Mouse (Mus musculus) lung, adult 2 months (tissue): ENCODE measurements around the gene Wnt5a.

Source experiments
- CTCF ChIP-seq: fragments of 200-500 bp; IDR thresholded peaks from 2 replicates; pipeline ENCODE4 v1.5.1; 2011; ENCODE audit warnings: mild to moderate bottlenecking, low read length, control low read depth; ENCODE audit not compliant: insufficient read depth
- POLR2A ChIP-seq: fragments of 200-500 bp; IDR thresholded peaks from 2 replicates; pipeline ENCODE4 v1.6.1; 2011; ENCODE audit warnings: low read depth, mild to moderate bottlenecking, control low read depth, low read length, borderline replicate concordance; ENCODE audit errors: extremely low read depth

GRCm38 (mm10) chr14:28532943-28533342 lies 28.4 kb downstream of the Wnt5a start:
- TF ChIP-seq POLR2A = no peak
- no peak for TF ChIP-seq CTCF
